Mouse (Mus musculus) hindbrain, postnatal 0 days (tissue): ENCODE measurements at regions not wholly inside any gene's neighbourhood (a gene's known extent, or its start where the extent isn't known, plus 50 kb on each side); places are given as distances from the start of the nearest gene placed in this dataset.

Source experiments
- ATAC-seq: fragments of 200-750 bp; cut with Nextera tagmentation; 2 replicates; pipeline ENCODE4 v1.8.0; 2017; ENCODE audit warnings: mild to moderate bottlenecking, moderate TSS enrichment, moderate library complexity
- DNase-seq: peaks from one replicate; pipeline ENCODE4 v3.0.0-alpha.2; 2015; ENCODE audit warnings: low spot score
- H3K27ac ChIP-seq: fragments of 300-500 bp; sonication (generic); 2 replicates; pipeline ENCODE4 v1.5.1; 2014; ENCODE audit warnings: mild to moderate bottlenecking
- H3K27me3 ChIP-seq: fragments of 300-500 bp; sonication (generic); 2 replicates; pipeline ENCODE4 v1.6.1; 2014; ENCODE audit warnings: low read length, mixed read lengths; ENCODE audit not compliant: insufficient read depth
- H3K36me3 ChIP-seq: fragments of 300-500 bp; sonication (generic); 2 replicates; pipeline ENCODE4 v1.6.1; 2014; ENCODE audit warnings: low read length, mixed read lengths; ENCODE audit not compliant: insufficient read depth
- H3K4me1 ChIP-seq: fragments of 300-500 bp; sonication (generic); 2 replicates; pipeline ENCODE4 v1.6.1; 2014; ENCODE audit warnings: antibody characterized with exemption, low read length, mixed read lengths; ENCODE audit not compliant: insufficient read depth
- H3K4me2 ChIP-seq: fragments of 300-500 bp; sonication (generic); 2 replicates; pipeline ENCODE4 v1.6.1; 2014; ENCODE audit warnings: low read depth, mild to moderate bottlenecking, low read length, moderate library complexity, mixed read lengths
- H3K4me3 ChIP-seq: fragments of 300-500 bp; sonication (generic); 2 replicates; pipeline ENCODE4 v1.5.1; 2014; ENCODE audit warnings: low read length
- H3K9ac ChIP-seq: fragments of 300-500 bp; sonication (generic); replicated peaks from 2 replicates; pipeline ENCODE4 v1.6.1; 2014; ENCODE audit warnings: mild to moderate bottlenecking, low read length, moderate library complexity, mixed read lengths
- H3K9me3 ChIP-seq: fragments of 300-500 bp; sonication (generic); 2 replicates; pipeline ENCODE4 v1.6.1; 2016; ENCODE audit warnings: low read length, mixed read lengths
- CTCF ChIP-seq: IDR thresholded peaks from 2 replicates; pipeline ENCODE4 v1.5.1; 2016; ENCODE audit warnings: antibody characterized with exemption, control low read depth, low read depth
- WGBS: fragments of 180-500 bp; shearing (Covaris S2); extraction: QIAGEN DNeasy Blood & Tissue Kit; methylation state at CpG from one replicate; pipeline ENCODE4 v1.1.7; 2014; 5-methylcytosine and 5-hydroxymethylcytosine counted together

DNA sequence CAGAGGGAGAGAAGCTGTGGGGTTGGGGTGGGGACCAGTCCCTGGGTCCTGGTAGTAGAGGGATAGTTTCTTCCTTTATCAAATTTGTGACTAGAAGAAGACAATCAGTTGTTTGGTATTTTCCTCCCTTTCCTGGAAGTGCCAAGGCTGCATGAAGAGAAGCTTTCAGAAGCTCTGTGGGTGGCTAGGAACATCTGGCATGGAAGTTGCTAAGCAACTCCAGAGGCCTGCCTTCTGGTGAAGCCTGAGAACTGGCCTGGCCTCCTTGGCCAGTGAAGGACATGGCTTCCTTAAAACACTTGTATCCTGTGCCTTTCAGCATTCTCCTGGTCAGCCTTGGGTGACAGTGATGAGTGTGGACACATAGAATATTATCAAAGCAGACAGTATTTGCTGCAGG lies 217.9 kb downstream of the 4933412E24Rik start:
- H3K36me3 ChIP-seq: no peaks in the 10 kb centered on the region
- DNase-seq: peak; percentile 12
- no peak overlapping the region for H3K4me2 ChIP-seq

DNA sequence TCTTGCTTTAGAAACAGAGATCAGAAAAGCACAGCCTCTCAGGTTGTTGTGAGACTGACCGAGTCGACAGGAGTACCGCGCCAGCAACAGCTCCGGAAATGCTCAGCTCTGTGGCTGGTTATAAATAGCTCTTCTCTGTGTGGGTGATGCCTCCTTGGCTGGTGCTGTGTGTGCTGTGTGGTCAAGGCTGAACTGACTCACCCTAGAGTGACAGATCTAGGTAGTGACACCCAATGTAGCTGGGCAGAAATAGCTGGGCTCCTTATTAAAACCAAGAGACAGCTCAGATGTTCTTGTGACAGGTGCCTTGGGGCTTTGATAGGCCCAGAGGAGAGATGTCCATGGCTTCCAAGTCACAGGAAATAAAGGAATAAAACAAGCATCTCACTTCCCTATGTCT lies 220.7 kb downstream of the 4933412E24Rik start:
- Histone ChIP-seq H3K9me3 (no peaks in the 10 kb centered on the region), H3K4me3 (no peak overlapping the region), H3K36me3 (no peaks in the 10 kb centered on the region), H3K4me1 (no peaks in the 10 kb centered on the region), H3K4me2 (no peak overlapping the region), H3K9ac (no peak overlapping the region), H3K27ac (no peak overlapping the region), H3K27me3 (no peaks in the 10 kb centered on the region)
- 90% methylated on average over 5 of the region's 5 CpGs for WGBS
- DNase-seq (no peak), ATAC-seq (no peak)
- TF ChIP-seq CTCF: no peak

More for the DNA sequence above, 217.9 kb downstream of the 4933412E24Rik start:
- Histone ChIP-seq H3K27me3 (no peaks in the 10 kb centered on the region), H3K9me3 (no peaks in the 10 kb centered on the region), H3K4me3 (no peak overlapping the region), H3K4me1 (no peaks in the 10 kb centered on the region), H3K27ac (no peak overlapping the region), H3K9ac (no peak overlapping the region)
- no peak for ATAC-seq
- no peak for TF ChIP-seq CTCF

DNA sequence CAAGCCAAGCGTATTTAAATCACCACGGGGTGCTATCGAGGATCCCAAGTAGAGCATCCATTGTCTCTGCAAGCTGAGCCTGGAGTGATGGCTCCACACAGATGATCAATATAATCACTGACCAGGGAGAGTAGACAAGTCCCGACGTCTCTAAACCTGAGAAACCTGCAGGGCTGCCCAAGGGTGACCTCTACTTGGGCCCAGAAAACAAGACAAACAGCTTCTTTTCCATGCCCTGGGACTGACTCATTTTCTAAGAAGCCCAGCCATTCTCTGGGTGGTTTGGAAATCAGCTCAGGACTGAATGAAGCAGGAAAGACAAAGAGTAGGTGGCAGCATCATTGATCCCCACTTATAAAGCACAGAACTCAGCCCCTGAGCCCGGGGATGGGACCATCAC lies 221.5 kb downstream of the 4933412E24Rik start:
- Histone ChIP-seq H3K9ac (no peak overlapping the region), H3K9me3 (no peaks in the 10 kb centered on the region), H3K4me3 (no peak overlapping the region), H3K4me2 (no peak overlapping the region), H3K27me3 (no peaks in the 10 kb centered on the region), H3K4me1 (no peaks in the 10 kb centered on the region), H3K36me3 (no peaks in the 10 kb centered on the region), H3K27ac (no peak overlapping the region)
- DNase-seq (no peak), ATAC-seq (no peak)
- TF ChIP-seq CTCF: no peak
- 83% methylated on average over 6 of the region's 6 CpGs for WGBS

DNA sequence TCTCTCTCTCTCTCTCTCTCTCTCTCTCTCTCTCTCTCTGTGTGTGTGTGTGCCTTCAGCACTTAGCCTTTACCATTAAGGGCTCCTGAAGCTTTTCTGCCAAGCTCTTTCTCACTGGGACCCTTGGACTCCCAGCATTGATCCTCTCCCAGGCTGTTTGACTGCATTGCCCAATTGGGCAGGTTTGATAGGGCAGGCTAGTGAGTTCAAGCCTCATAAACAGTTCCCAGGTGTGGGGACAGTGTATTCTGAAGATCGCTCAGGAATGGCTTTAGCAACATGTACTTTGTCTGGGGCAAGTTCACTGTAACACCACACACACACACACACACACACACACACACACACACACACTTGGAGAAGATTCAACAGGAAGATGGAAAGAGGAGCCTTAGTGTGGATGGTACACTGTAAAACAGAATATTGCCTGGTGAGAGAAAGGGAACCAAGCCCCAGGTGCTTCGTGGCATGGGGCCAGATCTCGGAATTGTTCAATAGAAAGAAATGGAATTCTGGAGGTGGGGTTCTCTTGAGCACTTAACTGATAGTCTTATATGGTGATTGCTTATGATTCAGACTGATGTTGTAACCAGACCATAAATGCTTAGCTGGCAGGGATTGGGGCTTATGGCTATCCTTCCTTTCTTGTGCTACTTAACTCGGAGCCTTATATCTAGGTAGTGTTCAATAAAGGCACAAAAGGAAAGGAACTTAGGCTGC lies 229.5 kb downstream of the 4933412E24Rik start:
- Histone ChIP-seq H3K27ac (no peak overlapping the region), H3K27me3 (no peaks in the 10 kb centered on the region), H3K4me2 (no peak overlapping the region), H3K9me3 (0 out of 2 replicates have a peak, but pooled peaks cover 2% of the 10 kb centered on the region), H3K36me3 (no peaks in the 10 kb centered on the region), H3K9ac (no peak overlapping the region), H3K4me3 (no peak overlapping the region), H3K4me1 (peaks cover 8% of the 10 kb centered on the region; the same call in 1 of the 2 replicates)
- TF ChIP-seq CTCF: no peak
- ATAC-seq: no peak
- no peak for DNase-seq
- 94% methylated on average over 4 of the region's 4 CpGs for WGBS

DNA sequence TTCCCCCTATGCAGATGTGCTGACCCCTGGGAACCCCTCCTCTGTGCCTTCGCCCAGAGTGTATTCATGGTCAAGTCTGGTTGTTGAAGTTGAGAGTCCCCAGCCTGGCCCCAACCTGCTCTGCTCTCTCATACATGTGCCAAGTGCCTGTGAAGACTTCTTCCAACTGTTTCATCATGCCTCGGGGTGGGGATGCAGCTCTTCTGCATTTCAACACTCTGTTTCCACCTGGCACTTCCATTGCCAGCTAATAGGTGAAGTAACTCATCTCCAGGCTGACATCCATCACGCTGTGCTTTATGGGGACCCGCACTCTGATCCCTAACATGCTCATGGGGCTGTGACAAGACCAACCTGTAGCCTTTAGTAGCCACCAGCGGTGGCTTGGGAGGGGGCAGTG lies 230.4 kb downstream of the 4933412E24Rik start:
- ATAC-seq: no peak
- Histone ChIP-seq H3K27me3 (no peaks in the 10 kb centered on the region), H3K36me3 (no peaks in the 10 kb centered on the region), H3K9me3 (0 out of 2 replicates have a peak, but pooled peaks cover 2% of the 10 kb centered on the region), H3K4me1 (peaks cover 8% of the 10 kb centered on the region; the same call in 1 of the 2 replicates), H3K4me2 (no peak overlapping the region), H3K9ac (no peak overlapping the region), H3K27ac (no peak overlapping the region), H3K4me3 (no peak overlapping the region)
- WGBS: 90% methylated on average over 5 of the region's 5 CpGs
- TF ChIP-seq CTCF: no peak
- no peak for DNase-seq

DNA sequence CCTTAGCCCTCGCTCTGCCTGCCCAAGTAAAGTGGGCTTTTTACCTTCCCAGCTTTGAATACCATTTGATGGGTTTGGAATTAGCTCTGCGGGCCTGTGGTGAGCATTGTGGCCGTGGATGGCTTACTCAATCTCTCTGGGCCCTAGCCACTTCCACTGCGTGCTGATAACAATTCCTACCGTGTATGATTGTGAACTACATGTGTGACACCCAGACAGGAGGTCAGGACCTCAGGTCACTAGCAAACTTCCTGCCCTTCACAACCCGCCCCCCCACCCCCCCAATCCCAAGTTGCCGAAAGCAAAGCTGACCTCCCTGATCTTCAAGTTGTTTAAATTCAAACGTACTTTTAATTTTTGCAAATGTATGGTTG lies 231.9 kb downstream of the 4933412E24Rik start:
- no peaks in the 10 kb centered on the region for H3K27me3 ChIP-seq
- peaks cover 8% of the 10 kb centered on the region; the same call in 1 of the 2 replicates for H3K4me1 ChIP-seq
- DNase-seq (no peak), ATAC-seq (no peak)
- no peak overlapping the region for H3K27ac ChIP-seq
- H3K4me2 ChIP-seq: peak overlapping the region; percentile 45; the same call in 1 of the 2 replicates
- TF ChIP-seq CTCF: no peak
- H3K9ac ChIP-seq: no peak overlapping the region
- 0 out of 2 replicates have a peak, but pooled peaks cover 2% of the 10 kb centered on the region for H3K9me3 ChIP-seq
- H3K36me3 ChIP-seq: no peaks in the 10 kb centered on the region
- no peak overlapping the region for H3K4me3 ChIP-seq
- WGBS: 63% methylated on average over 8 of the region's 8 CpGs
